Mouse (Mus musculus) hematopoietic stem cell, adult 5-6 weeks (primary cell): ENCODE data around the gene Sftpa1. TPM values are rescaled to one million over a fixed set of nuclear protein-coding genes. Genes with fewer than 3 reads are reported as not detected.

Experiments used
- ATAC-seq, 2 experiments: fragments of 125-278 bp in 1 of 2; replicated peaks in 1 of 2; 2 replicates each; pipeline ENCODE4 v1.8.0; 2016 to 2017; ENCODE audit warnings: inconsistent platforms in 2 of 2, mild to moderate bottlenecking in 2 of 2, moderate number of reproducible peaks in 2 of 2, low read depth in 1 of 2, moderate TSS enrichment in 1 of 2; ENCODE audit not compliant: low FRiP score in 2 of 2, poor library complexity in 2 of 2, severe bottlenecking in 2 of 2, insufficient read depth in 1 of 2, low TSS enrichment in 1 of 2
- total RNA-seq: library from RNA; stranded (forward); fragments of 172-1452, 232-1000 nt; gene quantifications from 2 replicates; pipeline ENCODE4 v1.2.3, GENCODE M21; 2017

Sftpa1 gene
- total RNA-seq, 1 experiment from 2014 or later = not detected

GRCm38 (mm10) chr14:41146922-41147321 is 15.3 kb downstream of the Sftpa1 start:
- no peak for ATAC-seq

GRCm38 (mm10) chr14:41147356-41147755 is 15.8 kb downstream of the Sftpa1 start:
- ATAC-seq = no peak

GRCm38 (mm10) chr14:41151220-41151898 is 19.8 kb downstream of the Sftpa1 start, which contains the start of gene Mbl1:
TSS of gene Mbl1 (plus strand) at chr14:41151458.
- ATAC-seq = no peak

GRCm38 (mm10) chr14:41160076-41160475 is 28.5 kb downstream of the Sftpa1 start:
- ATAC-seq = no peak

- no peak for ATAC-seq
Observed at GRCm38 (mm10) chr14:41160743-41161142, 29.2 kb downstream of the Sftpa1 start.

- peak; percentile 49 to 72; a peak in 3 of 4 replicates for ATAC-seq
Observed at GRCm38 (mm10) chr14:41162663-41163062, 31.1 kb downstream of the Sftpa1 start.

GRCm38 (mm10) chr14:41167278-41167677 is 35.7 kb downstream of the Sftpa1 start:
- no peak for ATAC-seq

GRCm38 (mm10) chr14:41168567-41168966 is 37.0 kb downstream of the Sftpa1 start:
- no peak for ATAC-seq

GRCm38 (mm10) chr14:41170514-41170913 is 38.9 kb downstream of the Sftpa1 start:
- ATAC-seq = no peak

GRCm38 (mm10) chr14:41174802-41175201 is 43.2 kb downstream of the Sftpa1 start:
- ATAC-seq = no peak

GRCm38 (mm10) chr14:41185059-41185821 is 53.7 kb downstream of the Sftpa1 start, which contains the start of gene Sftpd:
TSS of gene Sftpd (minus strand) at chr14:41185149.
- no peak for ATAC-seq

Other genes starting within 250 kb of the Sftpa1 start
- 0.35 and 1.1 TPM in 2 replicates for gene Sh2d4b, start 238.5 kb upstream of the Sftpa1 start, total RNA-seq
- 57.2 and 76.9 TPM in 2 replicates for gene Tspan14, start 165.0 kb upstream of the Sftpa1 start, total RNA-seq
- 37.0 and 46.1 TPM in 2 replicates for gene Fam213a, start 118.0 kb upstream of the Sftpa1 start, total RNA-seq
- not detected in 2 replicates for gene Dydc2, start 62.6 kb upstream of the Sftpa1 start, total RNA-seq
- gene Dydc1, start 58.9 kb upstream of the Sftpa1 start, total RNA-seq = not detected in 2 replicates
- gene Mat1a, start 26.7 kb upstream of the Sftpa1 start, total RNA-seq = not detected in 2 replicates
- gene Mbl1, start 19.7 kb downstream of the Sftpa1 start, total RNA-seq = not detected in 2 replicates
- not detected in 2 replicates for gene Sftpd, start 53.4 kb downstream of the Sftpa1 start, total RNA-seq
- not detected in 2 replicates for gene Gm2832, start 147.0 kb downstream of the Sftpa1 start, total RNA-seq
- not detected in 2 replicates for gene Gm5798, start 216.8 kb downstream of the Sftpa1 start, total RNA-seq